Mouse (Mus musculus) Muller cell, postnatal 12 days (primary cell): ENCODE data around the gene Npr1.

Source experiments
- DNase-seq: peaks from one replicate; pipeline ENCODE4 v3.0.0-alpha.2; 2015; ENCODE audit errors: inconsistent ontology term

The Npr1 gene

GRCm38 (mm10) chr3:90465686-90466310 is at the start of gene Npr1:
TSS of gene Npr1 (minus strand) at chr3:90465866.
- peak; percentile 29 for DNase-seq

GRCm38 (mm10) chr3:90515242-90515641 is 49.6 kb upstream of the Npr1 start:
- DNase-seq = no peak

- DNase-seq = peak; percentile 79
Measured at GRCm38 (mm10) chr3:90514691-90515090, 49.0 kb upstream of the Npr1 start.

GRCm38 (mm10) chr3:90513796-90514590 is 48.3 kb upstream of the Npr1 start, which contains the start of the genes S100a1 and S100a13:
TSS of gene S100a1 (minus strand) at chr3:90514392.
TSS of gene S100a13 (plus strand) at chr3:90514435.
- peak; percentile 88 for DNase-seq

GRCm38 (mm10) chr3:90512948-90513642 is 47.4 kb upstream of the Npr1 start:
- DNase-seq = no peak

- no peak for DNase-seq
Measured at GRCm38 (mm10) chr3:90512276-90512675, 46.6 kb upstream of the Npr1 start.

GRCm38 (mm10) chr3:90509747-90510123 is 44.1 kb upstream of the Npr1 start:
- no peak for DNase-seq

- DNase-seq = peak; percentile 99
Measured at GRCm38 (mm10) chr3:90508950-90509746, 43.5 kb upstream of the Npr1 start, which contains the start of gene Chtop. TSS of gene Chtop (minus strand) at chr3:90509498.

GRCm38 (mm10) chr3:90508287-90508949 is 42.8 kb upstream of the Npr1 start:
- peak; percentile 40 for DNase-seq

GRCm38 (mm10) chr3:90506362-90506761 is 40.7 kb upstream of the Npr1 start:
- no peak for DNase-seq

GRCm38 (mm10) chr3:90505216-90505615 is 39.5 kb upstream of the Npr1 start:
- no peak for DNase-seq

- DNase-seq = no peak
Measured at GRCm38 (mm10) chr3:90503444-90503843, 37.8 kb upstream of the Npr1 start.

GRCm38 (mm10) chr3:90497597-90497996 is 31.9 kb upstream of the Npr1 start:
- DNase-seq = no peak

- no peak for DNase-seq
Measured at GRCm38 (mm10) chr3:90495850-90496525, 30.3 kb upstream of the Npr1 start.

- DNase-seq = no peak
Measured at GRCm38 (mm10) chr3:90493831-90494540, 28.3 kb upstream of the Npr1 start.

- no peak for DNase-seq
Measured at GRCm38 (mm10) chr3:90491350-90491749, 25.7 kb upstream of the Npr1 start.

- peak; percentile 95 for DNase-seq
Measured at GRCm38 (mm10) chr3:90490696-90491256, 25.1 kb upstream of the Npr1 start, which contains the start of gene Snapin. TSS of gene Snapin (minus strand) at chr3:90491033.

GRCm38 (mm10) chr3:90488576-90488975 is 22.9 kb upstream of the Npr1 start:
- DNase-seq = no peak

GRCm38 (mm10) chr3:90486998-90487397 is 21.3 kb upstream of the Npr1 start:
- no peak for DNase-seq
